ENCODE assay signal across 8 mouse cellular contexts in genomic region chr17:29858764-29859163, GRCm38 (mm10).
A peak's percentile ranks its signal among the peaks of the same experiment; 100 is the strongest.
DNase-seq lines count a peak whose midpoint lies in the region; ATAC-seq and TF ChIP-seq lines count a peak whose summit lies in the region.

No protein-coding gene starts in this region.

- no peak for TF ChIP-seq POLR2A in thymus, adult 2 months (IDR thresholded peaks at IDR 0.05; ENCODE audit: control insufficient read depth, extremely low read depth, insufficient read depth, low read length, poor library complexity)

- no peak overlapping the region for H3K9ac ChIP-seq in forebrain, postnatal 0 days
- H3K9ac ChIP-seq in forebrain, embryonic 14.5 days (ENCODE audit: low read length): no peak overlapping the region
- peak overlapping the region; percentile 62 for H3K9ac ChIP-seq in liver, embryonic 12.5 days
- H3K9ac ChIP-seq in forebrain, embryonic 12.5 days: no peak overlapping the region
- H3K9ac ChIP-seq in neural tube, embryonic 15.5 days (replicated peaks): no peak overlapping the region

- ATAC-seq in forebrain, postnatal 0 days: no peak
- ATAC-seq in forebrain, embryonic 14.5 days: no peak
- ATAC-seq in liver, embryonic 12.5 days: no peak
- no peak for ATAC-seq in forebrain, embryonic 12.5 days (ENCODE audit: low FRiP score)
- ATAC-seq in neural tube, embryonic 15.5 days (ENCODE audit: low FRiP score): no peak

- TF ChIP-seq CTCF in forebrain, postnatal 0 days (IDR thresholded peaks at IDR 0.05; ENCODE audit: low read depth): peak; percentile 54
- TF ChIP-seq CTCF in thymus, adult 2 months (IDR thresholded peaks at IDR 0.05; ENCODE audit: borderline replicate concordance, control insufficient read depth, extremely low read depth, insufficient read depth, low read length, poor library complexity): no peak

- no peaks in the 10 kb centered on the region for H3K9me3 ChIP-seq in forebrain, postnatal 0 days (ENCODE audit: low read length)
- no peaks in the 10 kb centered on the region for H3K9me3 ChIP-seq in forebrain, embryonic 14.5 days (replicated peaks; ENCODE audit: control insufficient read depth, low read length)
- no peaks in the 10 kb centered on the region for H3K9me3 ChIP-seq in liver, embryonic 12.5 days (replicated peaks)
- no peaks in the 10 kb centered on the region for H3K9me3 ChIP-seq in forebrain, embryonic 12.5 days
- H3K9me3 ChIP-seq in neural tube, embryonic 15.5 days (replicated peaks): no peaks in the 10 kb centered on the region

- no peak overlapping the region for H3K27ac ChIP-seq in forebrain, postnatal 0 days (ENCODE audit: low read depth, low read length)
- H3K27ac ChIP-seq in forebrain, embryonic 14.5 days (ENCODE audit: low read depth, low read length): no peak overlapping the region
- no peak overlapping the region for H3K27ac ChIP-seq in thymus, adult 2 months (ENCODE audit: control insufficient read depth, insufficient read depth, low read length)
- peak overlapping the region; percentile 95 for H3K27ac ChIP-seq in liver, embryonic 12.5 days
- no peak overlapping the region for H3K27ac ChIP-seq in forebrain, embryonic 12.5 days
- H3K27ac ChIP-seq in neural tube, embryonic 15.5 days (replicated peaks): no peak overlapping the region

- no peak overlapping the region for H3K4me3 ChIP-seq in forebrain, postnatal 0 days (ENCODE audit: low read depth, low read length)
- no peak overlapping the region for H3K4me3 ChIP-seq in forebrain, embryonic 14.5 days (ENCODE audit: low read depth, low read length)
- no peak overlapping the region for H3K4me3 ChIP-seq in thymus, adult 2 months (ENCODE audit: control insufficient read depth, insufficient read depth, low read length)
- no peak overlapping the region for H3K4me3 ChIP-seq in liver, embryonic 12.5 days
- H3K4me3 ChIP-seq in forebrain, embryonic 12.5 days (replicated peaks): no peak overlapping the region
- no peak overlapping the region for H3K4me3 ChIP-seq in neural tube, embryonic 15.5 days (replicated peaks)

- no peaks in the 10 kb centered on the region for H3K27me3 ChIP-seq in forebrain, postnatal 0 days (ENCODE audit: insufficient read depth, low read length)
- no peaks in the 10 kb centered on the region for H3K27me3 ChIP-seq in forebrain, embryonic 14.5 days (replicated peaks; ENCODE audit: control insufficient read depth, insufficient read depth, low read length)
- no peaks in the 10 kb centered on the region for H3K27me3 ChIP-seq in thymus, adult 2 months (ENCODE audit: control insufficient read depth, insufficient read depth, low read length)
- no peaks in the 10 kb centered on the region for H3K27me3 ChIP-seq in liver, embryonic 12.5 days (replicated peaks)
- H3K27me3 ChIP-seq in forebrain, embryonic 12.5 days: no peaks in the 10 kb centered on the region; the same call in 1 of the 2 replicates
- H3K27me3 ChIP-seq in neural tube, embryonic 15.5 days (replicated peaks): no peaks in the 10 kb centered on the region

- 89% methylated on average over 3 of the region's 3 CpGs for WGBS in forebrain, postnatal 0 days
- 90% methylated on average over 3 of the region's 3 CpGs for WGBS in forebrain, embryonic 14.5 days
- 70% methylated on average over 3 of the region's 3 CpGs for WGBS in thymus, adult 2 months
- WGBS in liver, embryonic 12.5 days (ENCODE audit: insufficient replicate concordance): 68% methylated on average over 3 of the region's 3 CpGs
- 92% methylated on average over 3 of the region's 3 CpGs for WGBS in forebrain, embryonic 12.5 days
- 82% methylated on average over 3 of the region's 3 CpGs for WGBS in neural tube, embryonic 15.5 days

- H3K4me2 ChIP-seq in forebrain, postnatal 0 days (ENCODE audit: low read depth): no peak overlapping the region
- no peak overlapping the region for H3K4me2 ChIP-seq in forebrain, embryonic 14.5 days (ENCODE audit: low read length)
- peak overlapping the region; percentile 62 for H3K4me2 ChIP-seq in liver, embryonic 12.5 days
- no peak overlapping the region for H3K4me2 ChIP-seq in forebrain, embryonic 12.5 days
- no peak overlapping the region for H3K4me2 ChIP-seq in neural tube, embryonic 15.5 days

- DNase-seq in forebrain, postnatal 0 days: no peak
- DNase-seq in forebrain, embryonic 14.5 days (ENCODE audit: low spot score): no peak
- peak; percentile 51 for DNase-seq in thymus, adult 2 months
- no peak for DNase-seq in thymus, adult 18-20 months
- peak; percentile 53 for DNase-seq in thymus, postnatal 14 days

- 0 out of 2 replicates have a peak, but pooled peaks cover 3% of the 10 kb centered on the region for H3K36me3 ChIP-seq in forebrain, postnatal 0 days (ENCODE audit: insufficient read depth)
- H3K36me3 ChIP-seq in forebrain, embryonic 14.5 days (ENCODE audit: control insufficient read depth, insufficient read depth, low read length): 0 out of 2 replicates have a peak, but pooled peaks cover 7% of the 10 kb centered on the region
- no peaks in the 10 kb centered on the region for H3K36me3 ChIP-seq in thymus, adult 2 months (ENCODE audit: control insufficient read depth, insufficient read depth, low read length)
- H3K36me3 ChIP-seq in liver, embryonic 12.5 days: no peaks in the 10 kb centered on the region
- H3K36me3 ChIP-seq in forebrain, embryonic 12.5 days (replicated peaks): no peaks in the 10 kb centered on the region
- H3K36me3 ChIP-seq in neural tube, embryonic 15.5 days: no peaks in the 10 kb centered on the region

- no peaks in the 10 kb centered on the region for H3K4me1 ChIP-seq in forebrain, postnatal 0 days (ENCODE audit: insufficient read depth)
- peaks cover 13% of the 10 kb centered on the region for H3K4me1 ChIP-seq in forebrain, embryonic 14.5 days (ENCODE audit: control insufficient read depth, insufficient read depth, low read length)
- peaks cover 6% of the 10 kb centered on the region for H3K4me1 ChIP-seq in thymus, adult 2 months (replicated peaks; ENCODE audit: control insufficient read depth, insufficient read depth, low read length)
- peaks cover 82% of the 10 kb centered on the region for H3K4me1 ChIP-seq in liver, embryonic 12.5 days
- no peaks in the 10 kb centered on the region for H3K4me1 ChIP-seq in forebrain, embryonic 12.5 days
- H3K4me1 ChIP-seq in neural tube, embryonic 15.5 days: peaks cover 10% of the 10 kb centered on the region

Comparison
In these comparisons a context has a peak if more than half of its experiments do, and no peak if none do; other contexts are left out.
1. DNase-seq: peak in thymus, adult 2 months (single experiment) and thymus, postnatal 14 days (single experiment); none in forebrain, postnatal 0 days (single experiment), forebrain, embryonic 14.5 days (single experiment) and thymus, adult 18-20 months (0 of 2).